Mouse (Mus musculus): ENCODE measurements at regions not wholly inside any gene's neighbourhood (a gene's known extent, or its start where the extent isn't known, plus 50 kb on each side); places are given as distances from the start of the nearest gene placed in this dataset.
A peak's percentile ranks its signal among the peaks of the same experiment; 100 is the strongest.

GRCm38 (mm10) chr10:113034356-113034755 is 105.6 kb upstream of the Atxn7l3b start:
- DNase-seq, result no peak

- no peak for DNase-seq
Measured at GRCm38 (mm10) chr10:113032870-113033269, 104.1 kb upstream of the Atxn7l3b start.

- DNase-seq, result peak; percentile 52
Measured at GRCm38 (mm10) chr10:113027300-113027699, 98.5 kb upstream of the Atxn7l3b start.

GRCm38 (mm10) chr10:113024633-113025032 is 95.8 kb upstream of the Atxn7l3b start:
- no peak for DNase-seq

- no peak for DNase-seq
Measured at GRCm38 (mm10) chr10:113009124-113009523, 80.3 kb upstream of the Atxn7l3b start.

GRCm38 (mm10) chr10:112990720-112991119 is 61.9 kb upstream of the Atxn7l3b start:
- no peak for DNase-seq

GRCm38 (mm10) chr10:112982697-112983096 is 53.9 kb upstream of the Atxn7l3b start:
- DNase-seq, result no peak

All from kidney, adult 9 months (tissue).